Mouse (Mus musculus): ENCODE data around the gene Hexim1. TPM values are rescaled to one million over a fixed set of nuclear protein-coding genes. Genes with fewer than 3 reads are reported as not detected.
A peak's percentile ranks its signal among the peaks of the same experiment; 100 is the strongest.

Gene Hexim1
- polyA plus RNA-seq, 1 experiment, result 19.0 TPM

GRCm38 (mm10) chr11:103104469-103104868, 11.6 kb upstream of the Hexim1 start:
- TF ChIP-seq CTCF (IDR thresholded peaks at IDR 0.05; ENCODE audit: borderline replicate concordance, insufficient read depth, low read length) (no peak), POLR2A (IDR thresholded peaks at IDR 0.05; ENCODE audit: low read depth, low read length) (no peak)

DNA sequence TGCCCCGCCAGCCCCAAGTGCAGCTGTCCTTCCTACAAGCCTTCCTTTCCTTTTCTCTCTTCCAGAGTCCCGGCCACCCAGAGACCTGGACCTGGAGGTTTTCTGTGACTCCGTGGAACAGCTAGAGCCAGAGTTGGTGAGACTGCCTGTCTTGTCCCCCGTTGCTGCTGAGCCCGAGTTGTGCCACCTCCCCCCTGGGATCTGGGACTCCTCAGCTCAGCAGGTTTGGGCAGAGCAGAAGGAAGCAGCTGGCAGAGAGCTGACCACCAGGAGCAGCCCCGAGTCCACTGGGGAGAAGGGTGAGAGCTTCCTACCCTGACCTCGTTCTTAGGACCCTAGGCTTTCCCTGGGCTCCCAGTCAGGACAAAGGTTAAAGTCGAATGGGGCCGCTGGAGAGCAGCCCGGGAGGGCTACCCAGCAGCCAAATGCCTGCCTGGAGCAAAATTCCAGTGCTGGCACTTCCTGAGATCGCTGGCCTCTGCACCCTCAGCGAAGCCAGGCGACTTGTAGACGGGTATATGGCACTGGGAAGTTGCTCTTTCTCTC, 10.8 kb upstream of the Hexim1 start:
- no peak overlapping the region for H3K27ac ChIP-seq (ENCODE audit: insufficient read depth, low read length)
- H3K4me1 ChIP-seq (ENCODE audit: control insufficient read depth, insufficient read depth, low read length), result no peaks in the 10 kb centered on the region
- TF ChIP-seq POLR2A (IDR thresholded peaks at IDR 0.05; ENCODE audit: low read depth, low read length) (no peak), CTCF (IDR thresholded peaks at IDR 0.05; ENCODE audit: borderline replicate concordance, insufficient read depth, low read length) (no peak)
- no peak overlapping the region for H3K4me3 ChIP-seq (ENCODE audit: insufficient read depth, low read length)

More at GRCm38 (mm10) chr11:103104469-103104868, 11.6 kb upstream of the Hexim1 start:
- Histone ChIP-seq H3K4me1 (ENCODE audit: control insufficient read depth, insufficient read depth, low read length) (0 out of 2 replicates have a peak, but pooled peaks cover under 1% of the 10 kb centered on the region), H3K27ac (ENCODE audit: insufficient read depth, low read length) (no peak overlapping the region), H3K4me3 (ENCODE audit: insufficient read depth, low read length) (no peak overlapping the region)

DNA sequence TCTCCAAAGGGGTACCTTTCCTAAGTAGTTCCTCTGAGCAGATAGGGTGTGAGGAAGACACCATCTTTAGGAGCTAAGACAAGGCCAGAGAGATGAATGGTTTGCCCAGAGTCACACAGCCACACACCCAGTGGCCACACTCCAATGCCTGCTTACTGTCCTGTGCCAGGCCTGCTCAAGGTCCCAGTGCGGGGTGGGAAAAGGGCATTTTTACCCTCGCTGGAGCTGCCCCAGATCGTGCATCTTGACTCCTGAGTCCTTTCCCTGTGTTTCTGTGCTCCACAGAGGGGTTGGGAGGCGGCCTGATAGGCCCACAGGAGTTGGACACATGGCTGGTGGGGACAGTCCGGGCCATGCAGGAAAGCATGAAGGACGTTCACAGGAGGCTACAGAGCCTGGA, 10.2 kb upstream of the Hexim1 start:
- Histone ChIP-seq H3K27ac (ENCODE audit: insufficient read depth, low read length) (no peak overlapping the region), H3K4me1 (ENCODE audit: control insufficient read depth, insufficient read depth, low read length) (no peaks in the 10 kb centered on the region), H3K4me3 (ENCODE audit: insufficient read depth, low read length) (no peak overlapping the region)
- TF ChIP-seq POLR2A (IDR thresholded peaks at IDR 0.05; ENCODE audit: low read depth, low read length), result no peak
- TF ChIP-seq CTCF (IDR thresholded peaks at IDR 0.05; ENCODE audit: borderline replicate concordance, insufficient read depth, low read length), result no peak

GRCm38 (mm10) chr11:103106386-103106785, 9.6 kb upstream of the Hexim1 start:
- Histone ChIP-seq H3K27ac (ENCODE audit: insufficient read depth, low read length) (no peak overlapping the region), H3K4me1 (ENCODE audit: control insufficient read depth, insufficient read depth, low read length) (no peaks in the 10 kb centered on the region), H3K4me3 (ENCODE audit: insufficient read depth, low read length) (no peak overlapping the region)
- TF ChIP-seq POLR2A (IDR thresholded peaks at IDR 0.05; ENCODE audit: low read depth, low read length) (no peak), CTCF (IDR thresholded peaks at IDR 0.05; ENCODE audit: borderline replicate concordance, insufficient read depth, low read length) (no peak)

GRCm38 (mm10) chr11:103111301-103111700, 4.7 kb upstream of the Hexim1 start:
- H3K27ac ChIP-seq (ENCODE audit: insufficient read depth, low read length), result peak overlapping the region; percentile 6
- H3K4me1 ChIP-seq (ENCODE audit: control insufficient read depth, insufficient read depth, low read length), result no peaks in the 10 kb centered on the region; the same call in 1 of the 2 replicates
- H3K4me3 ChIP-seq (ENCODE audit: insufficient read depth, low read length), result no peak overlapping the region
- no peak for TF ChIP-seq CTCF (IDR thresholded peaks at IDR 0.05; ENCODE audit: borderline replicate concordance, insufficient read depth, low read length)
- TF ChIP-seq POLR2A (IDR thresholded peaks at IDR 0.05; ENCODE audit: low read depth, low read length), result no peak

GRCm38 (mm10) chr11:103111881-103112551, 4.0 kb upstream of the Hexim1 start:
- Histone ChIP-seq H3K27ac (ENCODE audit: insufficient read depth, low read length) (peak overlapping the region; percentile 6), H3K4me3 (ENCODE audit: insufficient read depth, low read length) (no peak overlapping the region), H3K4me1 (ENCODE audit: control insufficient read depth, insufficient read depth, low read length) (no peaks in the 10 kb centered on the region; the same call in 1 of the 2 replicates)
- TF ChIP-seq CTCF (IDR thresholded peaks at IDR 0.05; ENCODE audit: borderline replicate concordance, insufficient read depth, low read length) (no peak), POLR2A (IDR thresholded peaks at IDR 0.05; ENCODE audit: low read depth, low read length) (peak; percentile 60)

DNA sequence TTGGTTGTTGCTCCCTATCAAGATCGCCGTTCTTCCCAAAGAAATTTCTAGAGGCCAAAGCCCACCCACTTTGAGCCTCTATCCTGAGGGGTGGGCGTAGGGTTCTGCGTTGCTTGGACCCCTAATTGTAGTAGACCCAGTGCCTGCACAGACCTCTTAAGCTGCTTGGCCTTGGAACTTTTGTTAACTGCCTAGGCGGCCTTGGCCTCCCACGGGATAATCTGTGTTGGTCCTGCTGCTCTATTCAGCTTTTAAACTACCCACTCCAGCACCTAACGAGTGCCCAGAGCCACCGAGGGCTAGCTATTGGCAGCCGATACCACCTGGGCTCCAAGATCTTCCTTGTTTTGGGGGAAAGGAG, 3.5 kb upstream of the Hexim1 start:
- no peak for TF ChIP-seq CTCF (IDR thresholded peaks at IDR 0.05; ENCODE audit: borderline replicate concordance, insufficient read depth, low read length)
- TF ChIP-seq POLR2A (IDR thresholded peaks at IDR 0.05; ENCODE audit: low read depth, low read length), result no peak
- no peak overlapping the region for H3K27ac ChIP-seq (ENCODE audit: insufficient read depth, low read length)
- no peaks in the 10 kb centered on the region; the same call in 1 of the 2 replicates for H3K4me1 ChIP-seq (ENCODE audit: control insufficient read depth, insufficient read depth, low read length)
- H3K4me3 ChIP-seq (ENCODE audit: insufficient read depth, low read length), result no peak overlapping the region

GRCm38 (mm10) chr11:103113005-103113404, 3.0 kb upstream of the Hexim1 start:
- H3K27ac ChIP-seq (ENCODE audit: insufficient read depth, low read length), result no peak overlapping the region

GRCm38 (mm10) chr11:103113771-103114170, 2.3 kb upstream of the Hexim1 start:
- Histone ChIP-seq H3K4me1 (ENCODE audit: control insufficient read depth, insufficient read depth, low read length) (no peaks in the 10 kb centered on the region; the same call in 1 of the 2 replicates), H3K27ac (ENCODE audit: insufficient read depth, low read length) (no peak overlapping the region), H3K4me3 (ENCODE audit: insufficient read depth, low read length) (no peak overlapping the region)
- TF ChIP-seq POLR2A (IDR thresholded peaks at IDR 0.05; ENCODE audit: low read depth, low read length) (0 out of 2 replicates have a peak, but pooled peaks have one; percentile 19), CTCF (IDR thresholded peaks at IDR 0.05; ENCODE audit: borderline replicate concordance, insufficient read depth, low read length) (no peak)

More at GRCm38 (mm10) chr11:103113005-103113404, 3.0 kb upstream of the Hexim1 start:
- Histone ChIP-seq H3K4me3 (ENCODE audit: insufficient read depth, low read length) (no peak overlapping the region), H3K4me1 (ENCODE audit: control insufficient read depth, insufficient read depth, low read length) (no peaks in the 10 kb centered on the region; the same call in 1 of the 2 replicates)
- TF ChIP-seq POLR2A (IDR thresholded peaks at IDR 0.05; ENCODE audit: low read depth, low read length) (no peak), CTCF (IDR thresholded peaks at IDR 0.05; ENCODE audit: borderline replicate concordance, insufficient read depth, low read length) (no peak)
